Mouse (Mus musculus) MEL-GATA-1-ER (cell line): ENCODE measurements at regions not wholly inside any gene's neighbourhood (a gene's known extent, or its start where the extent isn't known, plus 50 kb on each side); places are given as distances from the start of the nearest gene placed in this dataset.
"Not testable (repeated sequence)": the region's sequence is repeated elsewhere in the genome, so short reads cannot be mapped to it uniquely, and the experiment has no call there.

Experiments used
- DNase-seq: peaks from one replicate; pipeline ENCODE4 v3.0.0-alpha.2; 2012; ENCODE audit warnings: low read depth; ENCODE audit errors: extremely low read depth

GRCm38 (mm10) chr10:96685991-96686601 lies 69.3 kb downstream of the Btg1 start:
- no peak for DNase-seq

- DNase-seq: no peak
These were observed 70.0 kb downstream of the Btg1 start for GRCm38 (mm10) chr10:96686659-96687440.

GRCm38 (mm10) chr10:96687441-96687772 lies 70.6 kb downstream of the Btg1 start:
- no peak for DNase-seq

- no peak for DNase-seq
These were observed 73.4 kb downstream of the Btg1 start for GRCm38 (mm10) chr10:96689976-96690867.

- no peak for DNase-seq
These were observed 74.1 kb downstream of the Btg1 start for GRCm38 (mm10) chr10:96690868-96691302.

- DNase-seq: no peak
These were observed 74.6 kb downstream of the Btg1 start for GRCm38 (mm10) chr10:96691319-96691870.

- DNase-seq: no peak
These were observed 76.0 kb downstream of the Btg1 start for GRCm38 (mm10) chr10:96692821-96693220.

- DNase-seq: no peak
These were observed 77.0 kb downstream of the Btg1 start for GRCm38 (mm10) chr10:96693766-96694165.

- DNase-seq: no peak
These were observed 79.8 kb downstream of the Btg1 start for GRCm38 (mm10) chr10:96696571-96696970.

GRCm38 (mm10) chr10:96697781-96698180 lies 81.0 kb downstream of the Btg1 start:
- DNase-seq: no peak

- DNase-seq: no peak
These were observed 89.8 kb downstream of the Btg1 start for GRCm38 (mm10) chr10:96706656-96707055.

- DNase-seq: no peak
These were observed 91.7 kb downstream of the Btg1 start for GRCm38 (mm10) chr10:96708471-96708870.

- DNase-seq: no peak
These were observed 93.0 kb downstream of the Btg1 start for GRCm38 (mm10) chr10:96709698-96710356.

GRCm38 (mm10) chr10:96711993-96712392 lies 95.2 kb downstream of the Btg1 start:
- no peak for DNase-seq

GRCm38 (mm10) chr10:96714702-96715101 lies 97.9 kb downstream of the Btg1 start:
- no peak for DNase-seq

- no peak for DNase-seq
These were observed 100.5 kb downstream of the Btg1 start for GRCm38 (mm10) chr10:96717281-96717680.

GRCm38 (mm10) chr10:96718706-96719105 lies 101.9 kb downstream of the Btg1 start:
- not testable (repeated sequence) for DNase-seq

GRCm38 (mm10) chr10:96720281-96720711 lies 103.5 kb downstream of the Btg1 start:
- no peak for DNase-seq

- DNase-seq: no peak
These were observed 104.3 kb downstream of the Btg1 start for GRCm38 (mm10) chr10:96720956-96721688.

GRCm38 (mm10) chr10:96722491-96722890 lies 105.7 kb downstream of the Btg1 start:
- DNase-seq: no peak
